Mouse (Mus musculus): ENCODE results near the gene Kat14.

GRCm38 (mm10) chr2:144371566-144371965 lies 2.8 kb downstream of the Kat14 start:
- TF ChIP-seq CTCF (IDR thresholded peaks at IDR 0.05) (no peak), EP300 (IDR thresholded peaks at IDR 0.05) (no peak)

Data from lung, postnatal 0 days (tissue).